Mouse (Mus musculus): ENCODE results near the gene Unc119.

Gene Unc119

GRCm38 (mm10) chr11:78371711-78372110, 28.4 kb downstream of the Unc119 start:
- DNase-seq (ENCODE audit: low read depth, low spot score): no peak

GRCm38 (mm10) chr11:78372166-78372565, 28.9 kb downstream of the Unc119 start:
- DNase-seq (ENCODE audit: low read depth, low spot score): no peak

GRCm38 (mm10) chr11:78372610-78373009, 29.3 kb downstream of the Unc119 start:
- no peak for DNase-seq (ENCODE audit: low read depth, low spot score)

- DNase-seq (ENCODE audit: low read depth, low spot score): no peak
Measured at GRCm38 (mm10) chr11:78374147-78374546, 30.9 kb downstream of the Unc119 start.

GRCm38 (mm10) chr11:78377549-78378159, 34.4 kb downstream of the Unc119 start:
- no peak for DNase-seq (ENCODE audit: low read depth, low spot score)

- DNase-seq (ENCODE audit: low read depth, low spot score): no peak
Measured at GRCm38 (mm10) chr11:78380351-78380750, 37.1 kb downstream of the Unc119 start.

GRCm38 (mm10) chr11:78380996-78381395, 37.7 kb downstream of the Unc119 start:
- DNase-seq (ENCODE audit: low read depth, low spot score): no peak

GRCm38 (mm10) chr11:78382286-78382685, 39.0 kb downstream of the Unc119 start:
- DNase-seq (ENCODE audit: low read depth, low spot score): no peak

- DNase-seq (ENCODE audit: low read depth, low spot score): no peak
Measured at GRCm38 (mm10) chr11:78382701-78383100, 39.4 kb downstream of the Unc119 start.

GRCm38 (mm10) chr11:78385776-78386175, 42.5 kb downstream of the Unc119 start:
- DNase-seq (ENCODE audit: low read depth, low spot score): no peak

- DNase-seq (ENCODE audit: low read depth, low spot score): no peak
Measured at GRCm38 (mm10) chr11:78386508-78387043, 43.3 kb downstream of the Unc119 start, which contains the start of gene Foxn1. TSS of gene Foxn1 (minus strand) at chr11:78386558.

- no peak for DNase-seq (ENCODE audit: low read depth, low spot score)
Measured at GRCm38 (mm10) chr11:78392728-78393127, 49.4 kb downstream of the Unc119 start.

- DNase-seq (ENCODE audit: low read depth, low spot score): no peak
Measured at GRCm38 (mm10) chr11:78396950-78397349, 53.7 kb downstream of the Unc119 start.

- DNase-seq (ENCODE audit: low read depth, low spot score): no peak
Measured at GRCm38 (mm10) chr11:78397397-78397796, 54.1 kb downstream of the Unc119 start.

- no peak for DNase-seq (ENCODE audit: low read depth, low spot score)
Measured at GRCm38 (mm10) chr11:78398212-78398611, 54.9 kb downstream of the Unc119 start.

Measured in brain, embryonic 18.5 days (tissue).